Mouse (Mus musculus): ENCODE measurements around the gene Abcg8. TPM values are rescaled to one million over a fixed set of nuclear protein-coding genes. Genes with fewer than 3 reads are reported as not detected.
A peak's percentile ranks its signal among the peaks of the same experiment; 100 is the strongest.

Gene Abcg8
- polyA plus RNA-seq, 2 experiments, result 0.57 to 0.70 TPM

GRCm38 (mm10) chr17:84688834-84689233 lies 12.7 kb downstream of the Abcg8 start:
- Histone ChIP-seq H3K4me2 (ENCODE audit: low read depth) (no peak overlapping the region), H3K4me1 (replicated peaks; ENCODE audit: control insufficient read depth in 2 of 2, insufficient read depth in 2 of 2, low read length in 1 of 2) (peaks cover 0 to 7% of the 10 kb centered on the region in 2 experiments; a peak in 2 of 4 replicates), H3K9ac (replicated peaks) (no peak overlapping the region), H3K9me3 (ENCODE audit: control insufficient read depth, low read length) (no peaks in the 10 kb centered on the region), H3K27ac (no peak overlapping the region), H3K36me3 (replicated peaks; ENCODE audit: control insufficient read depth, insufficient read depth, low read depth) (no peaks in the 10 kb centered on the region), H3K4me3 (ENCODE audit: insufficient read depth in 1 of 2, low read depth in 2 of 2, low read length in 2 of 2) (no peak overlapping the region), H3K27me3 (ENCODE audit: control insufficient read depth, insufficient read depth, low read length) (no peaks in the 10 kb centered on the region)
- ATAC-seq (ENCODE audit: insufficient read depth) (no peak), DNase-seq (ENCODE audit: low read depth in 3 of 3, low spot score in 3 of 3) (no peak)
- 43% methylated on average over 11 of the region's 11 CpGs for WGBS (ENCODE audit: insufficient replicate concordance)
- no peak for TF ChIP-seq CTCF (IDR thresholded peaks at IDR 0.05; ENCODE audit: low read depth)
- TF ChIP-seq EP300 (IDR thresholded peaks at IDR 0.05; ENCODE audit: low read depth), result no peak

- H3K9ac ChIP-seq (replicated peaks), result no peak overlapping the region
- no peaks in the 10 kb centered on the region for H3K9me3 ChIP-seq (ENCODE audit: control insufficient read depth, low read length)
- H3K27ac ChIP-seq, result no peak overlapping the region
- peak; percentile 59; the same call in 1 of the 2 replicates for ATAC-seq (ENCODE audit: insufficient read depth)
- no peaks in the 10 kb centered on the region for H3K36me3 ChIP-seq (replicated peaks; ENCODE audit: control insufficient read depth, insufficient read depth, low read depth)
- no peak for TF ChIP-seq EP300 (IDR thresholded peaks at IDR 0.05; ENCODE audit: low read depth)
- TF ChIP-seq CTCF (IDR thresholded peaks at IDR 0.05; ENCODE audit: low read depth), result no peak
- peaks cover 0 to 5% of the 10 kb centered on the region in 2 experiments; a peak in 2 of 4 replicates for H3K4me1 ChIP-seq (replicated peaks; ENCODE audit: control insufficient read depth in 2 of 2, insufficient read depth in 2 of 2, low read length in 1 of 2)
- no peak overlapping the region for H3K4me3 ChIP-seq (ENCODE audit: insufficient read depth in 1 of 2, low read depth in 2 of 2, low read length in 2 of 2)
- no peaks in the 10 kb centered on the region for H3K27me3 ChIP-seq (ENCODE audit: control insufficient read depth, insufficient read depth, low read length)
- no peak overlapping the region for H3K4me2 ChIP-seq (ENCODE audit: low read depth)
- DNase-seq (ENCODE audit: low read depth in 3 of 3, low spot score in 3 of 3), result peak in 2 of 3 experiments; percentile 19 to 20
- WGBS (ENCODE audit: insufficient replicate concordance), result 58% methylated on average over 5 of the region's 5 CpGs
These were observed 13.2 kb downstream of the Abcg8 start for GRCm38 (mm10) chr17:84689316-84689715.

- Histone ChIP-seq H3K4me3 (ENCODE audit: insufficient read depth in 1 of 2, low read depth in 2 of 2, low read length in 2 of 2) (no peak overlapping the region), H3K27ac (no peak overlapping the region), H3K9ac (replicated peaks) (no peak overlapping the region), H3K27me3 (ENCODE audit: control insufficient read depth, insufficient read depth, low read length) (no peaks in the 10 kb centered on the region), H3K9me3 (ENCODE audit: control insufficient read depth, low read length) (no peaks in the 10 kb centered on the region), H3K36me3 (replicated peaks; ENCODE audit: control insufficient read depth, insufficient read depth, low read depth) (no peaks in the 10 kb centered on the region), H3K4me2 (ENCODE audit: low read depth) (no peak overlapping the region), H3K4me1 (replicated peaks; ENCODE audit: control insufficient read depth in 2 of 2, insufficient read depth in 2 of 2, low read length in 1 of 2) (peaks cover 0 to 5% of the 10 kb centered on the region in 2 experiments; a peak in 2 of 4 replicates)
- DNase-seq (ENCODE audit: low read depth in 3 of 3, low spot score in 3 of 3) (no peak), ATAC-seq (ENCODE audit: insufficient read depth) (no peak)
- 64% methylated on average over 5 of the region's 5 CpGs for WGBS (ENCODE audit: insufficient replicate concordance)
- TF ChIP-seq CTCF (IDR thresholded peaks at IDR 0.05; ENCODE audit: low read depth) (no peak), EP300 (IDR thresholded peaks at IDR 0.05; ENCODE audit: low read depth) (no peak)
These were observed 14.0 kb downstream of the Abcg8 start for GRCm38 (mm10) chr17:84690111-84690510.

GRCm38 (mm10) chr17:84693741-84694140 lies 17.6 kb downstream of the Abcg8 start:
- no peak overlapping the region for H3K27ac ChIP-seq
- no peaks in the 10 kb centered on the region for H3K36me3 ChIP-seq (replicated peaks; ENCODE audit: control insufficient read depth, insufficient read depth, low read depth)
- no peak overlapping the region for H3K4me2 ChIP-seq (ENCODE audit: low read depth)
- H3K27me3 ChIP-seq (ENCODE audit: control insufficient read depth, insufficient read depth, low read length), result no peaks in the 10 kb centered on the region
- H3K9me3 ChIP-seq (ENCODE audit: control insufficient read depth, low read length), result no peaks in the 10 kb centered on the region
- 40% methylated on average over 2 of the region's 2 CpGs for WGBS (ENCODE audit: insufficient replicate concordance)
- peaks cover 0 to 4% of the 10 kb centered on the region in 2 experiments; a peak in 2 of 4 replicates for H3K4me1 ChIP-seq (replicated peaks; ENCODE audit: control insufficient read depth in 2 of 2, insufficient read depth in 2 of 2, low read length in 1 of 2)
- H3K9ac ChIP-seq (replicated peaks), result no peak overlapping the region
- no peak for ATAC-seq (ENCODE audit: insufficient read depth)
- no peak overlapping the region for H3K4me3 ChIP-seq (ENCODE audit: insufficient read depth in 1 of 2, low read depth in 2 of 2, low read length in 2 of 2)
- DNase-seq (ENCODE audit: low read depth in 3 of 3, low spot score in 3 of 3), result no peak
- TF ChIP-seq CTCF (IDR thresholded peaks at IDR 0.05; ENCODE audit: low read depth) (no peak), EP300 (IDR thresholded peaks at IDR 0.05; ENCODE audit: low read depth) (no peak)

GRCm38 (mm10) chr17:84696537-84696936 lies 20.4 kb downstream of the Abcg8 start:
- H3K9ac ChIP-seq (replicated peaks), result no peak overlapping the region
- H3K27me3 ChIP-seq (ENCODE audit: control insufficient read depth, insufficient read depth, low read length), result no peaks in the 10 kb centered on the region
- no peak overlapping the region for H3K4me3 ChIP-seq (ENCODE audit: insufficient read depth in 1 of 2, low read depth in 2 of 2, low read length in 2 of 2)
- no peak overlapping the region for H3K4me2 ChIP-seq (ENCODE audit: low read depth)
- H3K9me3 ChIP-seq (ENCODE audit: control insufficient read depth, low read length), result no peaks in the 10 kb centered on the region
- ATAC-seq (ENCODE audit: insufficient read depth) (no peak), DNase-seq (ENCODE audit: low read depth in 3 of 3, low spot score in 3 of 3) (no peak)
- H3K27ac ChIP-seq, result no peak overlapping the region
- H3K36me3 ChIP-seq (replicated peaks; ENCODE audit: control insufficient read depth, insufficient read depth, low read depth), result no peaks in the 10 kb centered on the region
- WGBS (ENCODE audit: insufficient replicate concordance), result 58% methylated on average over 6 of the region's 6 CpGs
- TF ChIP-seq CTCF (IDR thresholded peaks at IDR 0.05; ENCODE audit: low read depth) (no peak), EP300 (IDR thresholded peaks at IDR 0.05; ENCODE audit: low read depth) (no peak)
- H3K4me1 ChIP-seq (replicated peaks; ENCODE audit: control insufficient read depth in 2 of 2, insufficient read depth in 2 of 2, low read length in 1 of 2), result peaks cover 0 to 2% of the 10 kb centered on the region in 2 experiments; a peak in 1 of 4 replicates
